Mouse (Mus musculus): Measurements from ENCODE around the gene Dnajb14.

GRCm38 (mm10) chr3:137846552-137846951 is 20.9 kb upstream of the Dnajb14 start:
- TF ChIP-seq CTCF (IDR thresholded peaks at IDR 0.05; ENCODE audit: insufficient read depth, low read depth, low read length) (no peak), POLR2A (IDR thresholded peaks at IDR 0.05; ENCODE audit: insufficient read depth, low read depth, low read length) (no peak)

Data from olfactory bulb, adult 2 months (tissue).